Mouse (Mus musculus) embryonic fibroblast, embryonic 13.5 days (primary cell): ENCODE results near the gene Mgmt.

ENCODE experiments used
- CTCF ChIP-seq: IDR thresholded peaks from 2 replicates; pipeline ENCODE4 v1.5.1; 2011; ENCODE audit warnings: mild to moderate bottlenecking, control low read depth, low read length, moderate library complexity, borderline replicate concordance; ENCODE audit not compliant: insufficient read depth
- POLR2A ChIP-seq: IDR thresholded peaks from 2 replicates; pipeline ENCODE4 v1.6.1; 2011; ENCODE audit warnings: low read depth, mild to moderate bottlenecking, control low read depth, low read length, moderate library complexity

DNA sequence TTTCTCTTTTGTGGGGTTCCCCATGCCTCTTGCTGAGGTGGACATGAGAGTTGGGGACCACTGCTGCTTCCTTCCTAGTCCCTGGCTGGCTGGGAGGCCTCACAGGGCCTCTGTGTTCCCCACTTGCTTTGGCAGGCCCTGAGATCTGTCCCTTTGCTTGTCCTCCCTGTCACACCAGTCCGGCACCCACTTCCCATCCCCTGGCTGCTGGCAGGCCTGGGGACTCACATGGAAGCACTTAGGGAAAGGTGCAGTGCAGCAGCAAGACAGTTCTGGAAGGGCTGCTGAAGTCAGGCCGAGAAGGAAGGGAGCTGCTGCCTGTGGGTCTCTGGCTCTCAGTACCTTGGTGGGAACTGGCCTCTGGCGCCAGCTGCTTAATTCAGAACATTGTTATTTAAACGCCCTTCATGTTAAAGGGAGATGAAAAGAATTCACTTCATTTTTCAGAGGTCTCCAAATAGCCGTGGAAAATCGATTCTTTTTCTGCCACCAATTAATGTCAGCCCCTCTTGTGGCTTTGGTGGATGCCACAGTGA lies 53.9 kb downstream of the Mgmt start:
- TF ChIP-seq CTCF, result no peak
- TF ChIP-seq POLR2A, result no peak
